Mouse (Mus musculus) embryonic fibroblast, embryonic 13.5 days (primary cell): ENCODE measurements around the gene Car10. TPM values are rescaled to one million over a fixed set of nuclear protein-coding genes. Genes with fewer than 3 reads are reported as not detected.
A peak's percentile ranks its signal among the peaks of the same experiment; 100 is the strongest.

ENCODE experiments used
- H3K27ac ChIP-seq: 2 replicates; pipeline ENCODE4 v1.5.1; 2012; ENCODE audit warnings: low read length, control low read depth, inconsistent platforms; ENCODE audit not compliant: insufficient read depth
- H3K4me1 ChIP-seq: 2 replicates; pipeline ENCODE4 v1.6.1; 2011; ENCODE audit warnings: low read length; ENCODE audit not compliant: control insufficient read depth, insufficient read depth
- H3K4me3 ChIP-seq: 2 replicates; pipeline ENCODE4 v1.5.1; 2011; ENCODE audit warnings: mild to moderate bottlenecking, control low read depth, low read length; ENCODE audit not compliant: insufficient read depth
- CTCF ChIP-seq: IDR thresholded peaks from 2 replicates; pipeline ENCODE4 v1.5.1; 2011; ENCODE audit warnings: mild to moderate bottlenecking, control low read depth, low read length, moderate library complexity, borderline replicate concordance; ENCODE audit not compliant: insufficient read depth
- POLR2A ChIP-seq: IDR thresholded peaks from 2 replicates; pipeline ENCODE4 v1.6.1; 2011; ENCODE audit warnings: low read depth, mild to moderate bottlenecking, control low read depth, low read length, moderate library complexity
- polyA plus RNA-seq: library from polyadenylated mRNA; stranded (reverse); fragments of >200 nt; gene quantifications from 2 replicates; pipeline ENCODE4 v1.2.4, GENCODE M21; 2011; ENCODE audit warnings: low read depth; ENCODE audit not compliant: missing spikeins, insufficient read length

The Car10 gene
- polyA plus RNA-seq, 1 experiment: 0.88 TPM

DNA sequence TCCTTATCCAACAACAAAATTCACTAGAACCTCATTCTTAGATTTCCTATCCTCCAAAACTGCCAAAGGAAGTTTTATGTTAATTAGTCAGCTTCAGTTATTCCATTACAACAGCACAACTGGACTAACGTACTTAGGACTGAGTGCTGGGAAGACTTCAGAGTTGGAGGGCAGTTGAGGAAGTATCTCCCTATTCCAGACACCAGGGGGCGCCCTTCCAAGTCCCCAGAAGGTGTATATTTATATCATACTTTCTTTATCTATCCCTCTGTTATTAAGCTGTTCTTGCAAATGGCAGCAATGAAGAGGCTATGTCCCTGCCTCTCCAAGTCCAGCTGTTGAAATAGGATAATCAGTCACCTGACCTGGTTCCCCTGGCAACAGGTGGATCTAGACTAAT is 405.6 kb downstream of the Car10 start:
- Histone ChIP-seq H3K4me3 (no peak overlapping the region), H3K27ac (no peak overlapping the region), H3K4me1 (0 out of 2 replicates have a peak, but pooled peaks cover 3% of the 10 kb centered on the region)
- TF ChIP-seq CTCF (no peak), POLR2A (no peak)

DNA sequence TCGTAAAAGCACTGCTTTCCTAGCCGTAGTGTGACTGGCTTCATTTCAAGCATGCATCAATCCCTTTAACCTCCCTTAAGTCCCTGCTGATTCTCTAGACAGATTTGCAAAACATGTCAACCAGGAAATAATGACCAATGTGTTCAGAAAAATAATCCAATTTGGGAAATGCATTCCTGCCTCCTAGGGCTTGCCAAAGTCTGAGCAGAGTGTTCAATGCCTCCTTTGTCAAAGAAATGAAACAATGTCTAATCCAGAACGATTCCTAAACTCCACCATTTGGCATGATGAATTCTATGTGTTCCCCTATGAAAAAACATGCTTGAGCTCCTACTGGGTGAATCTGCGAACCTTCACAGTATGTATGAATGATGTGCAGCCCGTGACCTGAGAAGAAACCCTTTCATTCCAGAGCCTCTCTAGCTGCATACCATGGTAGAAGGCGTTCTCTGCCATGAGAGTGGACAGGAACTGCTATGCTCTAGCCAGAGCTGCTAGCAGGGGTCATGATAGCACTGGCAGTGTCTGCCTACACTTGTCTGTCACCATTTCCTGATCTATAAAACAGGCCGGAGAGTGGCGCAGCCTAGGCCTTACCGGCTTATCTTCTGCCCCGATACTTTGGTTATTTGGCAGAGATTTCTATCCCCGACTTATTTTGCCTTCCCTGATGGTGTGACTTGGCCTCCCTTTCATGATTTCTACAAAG is 411.9 kb downstream of the Car10 start:
- H3K4me1 ChIP-seq: no peaks in the 10 kb centered on the region
- H3K4me3 ChIP-seq: no peak overlapping the region
- no peak for TF ChIP-seq CTCF
- no peak overlapping the region for H3K27ac ChIP-seq

DNA sequence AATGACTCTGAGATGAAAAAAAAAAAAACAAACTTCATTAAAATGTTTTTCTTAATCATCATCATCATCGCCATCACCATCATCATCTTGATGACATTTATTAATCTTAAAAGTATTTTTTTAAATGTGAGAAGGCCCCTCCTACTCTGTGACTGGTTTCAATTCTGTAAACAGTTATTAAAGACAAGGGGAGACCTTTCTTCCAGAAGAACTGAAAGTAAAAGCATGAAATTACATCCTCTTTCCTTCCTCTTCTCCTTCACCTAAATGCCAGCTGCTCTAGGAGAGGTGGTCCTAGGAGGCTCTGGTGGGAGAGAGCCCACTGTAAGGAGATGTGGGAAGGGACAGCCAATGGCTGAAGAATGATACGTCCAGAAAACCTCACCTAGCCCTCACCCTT is 415.0 kb downstream of the Car10 start:
- H3K4me1 ChIP-seq: no peaks in the 10 kb centered on the region
- no peak for TF ChIP-seq POLR2A
- TF ChIP-seq CTCF: no peak
- H3K27ac ChIP-seq: no peak overlapping the region
- H3K4me3 ChIP-seq: no peak overlapping the region

DNA sequence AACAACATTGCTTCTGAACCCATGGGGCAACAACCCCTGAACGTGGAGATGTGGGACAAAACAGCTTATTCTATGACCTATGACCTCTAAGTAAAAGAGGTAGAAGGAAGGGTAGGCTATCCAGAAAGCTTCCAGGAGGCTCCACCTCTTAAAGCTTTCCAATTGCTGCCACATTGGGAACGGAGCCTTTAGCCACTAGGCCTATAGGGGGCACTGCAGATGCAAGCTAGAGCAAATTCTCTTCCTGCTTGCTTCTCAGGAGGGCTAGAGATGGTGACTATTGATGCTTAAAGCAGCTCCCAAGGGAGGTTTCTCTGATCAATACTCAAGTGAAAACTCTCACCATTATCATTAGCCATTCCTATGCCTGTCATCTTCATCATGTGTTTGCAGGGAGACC is 416.6 kb downstream of the Car10 start:
- Histone ChIP-seq H3K27ac (no peak overlapping the region), H3K4me3 (no peak overlapping the region), H3K4me1 (no peaks in the 10 kb centered on the region)
- no peak for TF ChIP-seq CTCF
- TF ChIP-seq POLR2A: no peak

DNA sequence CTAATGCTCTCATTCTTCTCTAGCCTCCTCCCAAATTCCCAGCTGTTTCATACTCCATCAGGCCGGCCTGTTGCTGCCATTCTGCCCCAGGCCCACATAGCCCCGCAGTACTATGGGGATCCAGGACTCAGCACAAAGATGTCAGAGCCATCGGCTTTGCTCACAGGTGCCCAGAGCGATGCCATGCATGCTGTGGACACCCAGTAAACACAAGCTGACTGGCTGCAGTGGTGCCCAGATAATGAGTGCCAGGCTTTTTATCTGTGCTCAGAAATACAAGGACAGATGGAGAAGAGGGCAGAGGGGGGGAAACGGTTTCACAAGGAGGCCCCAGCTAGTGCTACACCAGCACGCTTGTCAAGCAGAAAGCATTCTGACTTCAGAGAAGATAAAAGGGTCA is 417.7 kb downstream of the Car10 start:
- H3K4me3 ChIP-seq: no peak overlapping the region
- no peaks in the 10 kb centered on the region for H3K4me1 ChIP-seq
- TF ChIP-seq CTCF: no peak
- TF ChIP-seq POLR2A: no peak
- H3K27ac ChIP-seq: no peak overlapping the region

DNA sequence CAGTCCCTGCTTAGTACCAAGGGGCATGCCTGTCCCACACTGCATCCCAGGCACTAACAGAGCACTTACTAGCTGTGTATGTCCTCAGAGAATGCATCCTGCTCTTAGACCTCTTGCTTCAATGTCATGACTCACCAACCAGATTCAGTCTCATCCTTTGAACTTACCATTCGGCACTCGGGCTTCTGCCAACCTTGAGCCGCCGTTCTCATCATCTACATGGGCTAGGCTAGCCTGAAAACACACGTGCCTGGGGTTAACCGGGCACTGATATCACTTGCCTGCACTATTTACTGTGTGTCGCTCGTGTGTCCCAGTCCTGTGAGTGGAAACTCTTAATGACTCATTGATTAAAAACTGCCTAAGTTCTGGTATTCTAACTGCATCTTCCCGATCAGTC is 418.4 kb downstream of the Car10 start:
- Histone ChIP-seq H3K27ac (no peak overlapping the region), H3K4me1 (no peaks in the 10 kb centered on the region), H3K4me3 (no peak overlapping the region)
- no peak for TF ChIP-seq CTCF
- TF ChIP-seq POLR2A: no peak

DNA sequence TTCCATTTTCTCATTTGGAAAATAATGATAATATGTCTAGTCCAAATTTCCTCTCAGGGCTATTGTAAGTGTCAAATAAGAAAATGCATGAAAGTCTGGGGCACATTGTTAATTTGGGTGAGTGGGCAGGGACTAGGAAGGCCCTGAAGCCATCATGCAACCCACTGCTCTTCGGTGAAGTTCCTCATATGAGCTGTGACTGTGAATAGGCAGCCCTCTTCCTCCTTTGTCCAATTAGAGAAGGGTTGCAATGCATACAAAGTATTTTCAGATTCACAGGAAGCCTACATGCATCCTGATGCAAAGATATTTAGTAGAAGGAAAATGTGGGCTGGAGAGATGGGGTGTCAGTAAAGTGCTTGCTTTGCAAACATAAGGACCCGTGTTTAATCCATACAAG is 419.1 kb downstream of the Car10 start:
- TF ChIP-seq POLR2A: no peak
- no peak for TF ChIP-seq CTCF
- H3K4me1 ChIP-seq: no peaks in the 10 kb centered on the region
- no peak overlapping the region for H3K27ac ChIP-seq
- no peak overlapping the region for H3K4me3 ChIP-seq

DNA sequence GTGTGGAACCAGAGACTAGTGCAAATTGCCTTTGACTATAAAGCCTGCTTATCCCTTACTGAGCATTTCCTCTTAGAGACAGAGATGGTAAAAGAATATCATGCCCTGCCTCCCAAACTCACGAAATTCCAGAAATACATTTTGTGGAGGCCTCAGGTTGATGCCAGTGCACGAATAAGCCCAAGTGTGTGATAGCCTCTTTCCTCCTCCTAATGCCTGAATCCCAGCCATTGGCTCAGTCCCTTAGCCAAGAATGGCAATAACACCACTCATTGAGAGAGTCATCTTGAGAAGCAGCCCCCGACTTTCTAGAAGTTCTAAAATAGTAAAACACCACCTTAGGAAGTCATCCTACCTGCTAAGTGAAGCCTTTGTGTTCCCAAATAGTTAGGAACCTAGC is 424.7 kb downstream of the Car10 start:
- no peak for TF ChIP-seq CTCF
- TF ChIP-seq POLR2A: no peak
- H3K4me3 ChIP-seq: no peak overlapping the region

DNA sequence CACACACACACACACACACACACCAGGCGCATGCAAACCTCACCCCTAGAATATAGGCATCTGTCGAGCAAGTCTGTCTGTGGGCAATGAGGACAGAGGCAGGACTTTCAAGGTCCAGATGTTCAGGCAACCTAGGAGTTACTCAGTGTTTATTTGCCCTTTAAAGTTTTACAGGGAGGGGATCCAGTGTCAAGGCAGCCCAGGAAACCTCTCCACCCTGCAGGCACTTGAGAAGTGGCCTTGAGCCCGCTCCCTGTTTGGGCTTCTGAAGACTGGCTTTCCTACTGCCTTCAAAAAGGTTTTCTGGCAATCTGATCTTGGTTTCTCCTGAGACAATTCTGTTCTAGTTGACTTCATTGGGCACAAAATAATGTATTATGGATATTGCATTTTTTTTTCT is 428.1 kb downstream of the Car10 start:
- H3K4me1 ChIP-seq: no peaks in the 10 kb centered on the region; the same call in 1 of the 2 replicates
- no peak overlapping the region for H3K27ac ChIP-seq
- TF ChIP-seq POLR2A: no peak
- no peak for TF ChIP-seq CTCF
- H3K4me3 ChIP-seq: no peak overlapping the region

More for the DNA sequence above, 424.7 kb downstream of the Car10 start:
- Histone ChIP-seq H3K27ac (no peak overlapping the region), H3K4me1 (no peaks in the 10 kb centered on the region)

DNA sequence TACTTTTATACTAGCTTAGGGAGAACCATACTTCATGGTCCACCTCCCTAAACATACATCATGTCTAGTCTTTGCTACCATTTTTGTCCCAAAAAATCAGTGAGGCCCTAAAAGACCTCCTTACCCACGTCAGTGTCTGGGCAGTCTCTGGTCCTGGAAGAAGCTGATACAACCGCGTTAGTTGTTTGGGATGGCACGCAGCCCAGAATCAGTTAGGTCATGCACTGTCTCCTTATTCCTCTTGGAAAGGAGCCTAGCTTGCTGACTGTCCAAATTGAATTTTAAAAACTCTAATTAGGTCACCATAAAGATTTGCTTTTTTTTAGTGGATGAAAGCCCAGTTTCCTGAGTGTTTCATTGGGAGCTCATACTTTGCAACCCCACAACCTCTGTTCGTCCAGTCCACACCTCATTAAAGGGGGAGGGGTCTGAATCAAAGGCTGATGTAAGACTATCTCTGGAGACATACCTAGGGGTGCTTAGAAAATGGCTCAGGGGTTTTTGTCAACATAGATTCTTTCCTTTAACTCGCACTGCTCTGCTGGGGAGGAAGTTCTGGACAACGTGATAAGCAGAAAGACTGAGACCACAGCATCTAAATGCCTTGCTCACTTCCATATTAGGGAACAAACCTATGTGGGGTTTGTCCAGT is 433.3 kb downstream of the Car10 start:
- Histone ChIP-seq H3K4me3 (no peak overlapping the region), H3K4me1 (no peaks in the 10 kb centered on the region; the same call in 1 of the 2 replicates), H3K27ac (peak overlapping the region; percentile 92)
- TF ChIP-seq CTCF: no peak
- no peak for TF ChIP-seq POLR2A
